Mouse (Mus musculus) gastrocnemius, postnatal 25 days (tissue): ENCODE data around the gene Ehbp1. TPM values are rescaled to one million over a fixed set of nuclear protein-coding genes. Genes with fewer than 3 reads are reported as not detected.

Experiments
- DNase-seq: peaks from one replicate; pipeline ENCODE4 v3.0.0; 2022
- total RNA-seq, 2 experiments: library from RNA; stranded (reverse); gene quantifications; 1 replicate in 1 of 2; 2 replicates in 1 of 2; pipeline ENCODE4 v1.2.3; 2021

The Ehbp1 gene
- total RNA-seq, 2 experiments from 2014 or later, result 11.0 to 14.3 TPM

DNA sequence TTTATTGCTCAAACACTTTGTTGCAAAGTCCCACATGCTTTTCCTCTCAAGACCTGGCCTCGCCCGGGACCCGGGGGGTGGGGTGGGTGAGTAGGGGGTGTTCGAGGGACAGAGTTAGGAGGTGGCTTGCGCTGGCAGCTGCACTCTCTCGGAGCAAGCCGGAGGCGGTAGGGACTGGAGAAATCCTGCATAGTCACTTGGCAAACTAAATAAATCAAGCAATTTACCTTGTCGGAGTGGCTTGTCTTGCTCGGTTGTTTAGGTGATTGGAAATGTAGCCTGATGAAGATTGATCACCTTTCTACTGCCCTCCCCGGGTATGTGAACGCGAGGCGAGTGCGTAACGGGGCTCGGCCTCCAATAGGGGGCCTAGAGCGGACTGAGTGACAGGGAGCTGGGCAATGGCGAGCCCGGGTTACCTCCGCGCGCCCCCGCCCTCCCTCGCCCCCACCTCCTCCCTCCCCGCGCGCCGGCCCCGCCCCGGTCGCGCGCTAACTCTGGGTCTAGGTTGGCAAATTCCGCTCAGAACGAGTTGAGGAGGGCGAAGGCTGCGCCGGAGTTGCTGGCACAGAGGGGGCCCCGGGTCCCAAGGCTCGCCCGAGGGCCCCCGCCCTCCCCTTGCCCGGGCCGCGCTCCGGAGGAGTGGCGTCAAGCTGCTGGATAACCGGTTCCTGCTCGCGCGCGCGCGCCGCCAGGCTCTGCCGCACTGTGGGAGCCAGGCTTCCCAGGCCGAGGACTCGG lies 340.6 kb downstream of the Ehbp1 start:
- peak; percentile 30 for DNase-seq

- no peak for DNase-seq
Observed at GRCm38 (mm10) chr11:22000316-22001076, 341.6 kb downstream of the Ehbp1 start.

GRCm38 (mm10) chr11:21999396-22000315 lies 342.4 kb downstream of the Ehbp1 start:
- DNase-seq, result no peak

DNA sequence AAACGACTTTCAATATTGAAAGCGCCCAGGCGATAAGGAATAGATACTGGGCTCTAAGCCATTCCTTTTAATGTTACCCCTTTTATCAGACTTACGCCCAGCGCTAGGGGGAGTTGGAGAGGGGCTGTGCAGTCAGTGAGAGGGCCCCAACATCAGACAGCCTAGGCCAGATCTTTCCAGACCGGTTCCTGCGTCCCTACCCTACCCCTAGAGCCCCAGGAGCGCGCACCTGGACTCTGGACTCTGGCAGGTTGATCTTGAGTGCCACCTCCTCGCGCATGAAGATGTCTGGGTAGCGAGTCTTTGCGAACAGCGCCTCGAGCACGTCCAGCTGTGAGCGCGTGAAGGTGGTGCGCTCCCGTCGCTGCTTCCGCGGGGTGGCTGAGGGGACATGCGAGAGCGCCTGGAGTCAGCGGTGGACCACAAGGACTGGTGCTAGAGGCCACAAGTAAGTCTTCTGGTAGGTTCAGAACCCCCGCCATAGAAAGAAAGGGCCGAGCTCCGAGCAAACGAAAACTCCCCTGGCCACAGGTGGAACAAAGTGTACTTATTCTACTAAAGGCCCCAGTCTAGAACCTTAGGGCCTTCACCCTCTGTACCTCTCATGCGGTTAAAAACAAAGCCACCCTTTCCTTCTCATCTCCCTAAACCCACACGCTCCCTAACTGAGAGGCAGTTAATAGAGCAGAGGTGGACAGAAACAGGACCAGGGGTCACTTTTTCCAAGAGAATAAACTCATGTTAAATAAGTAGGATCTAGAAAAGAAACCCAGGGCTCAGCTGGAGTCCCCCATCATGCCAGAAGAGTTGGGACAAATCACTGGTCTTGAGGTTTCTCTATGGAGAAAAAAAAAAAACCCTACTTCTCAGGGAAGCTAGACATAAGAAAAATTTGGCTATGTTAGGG lies 343.7 kb downstream of the Ehbp1 start:
- DNase-seq, result no peak

- no peak for DNase-seq
Observed at GRCm38 (mm10) chr11:21997561-21998140, 344.4 kb downstream of the Ehbp1 start.

DNA sequence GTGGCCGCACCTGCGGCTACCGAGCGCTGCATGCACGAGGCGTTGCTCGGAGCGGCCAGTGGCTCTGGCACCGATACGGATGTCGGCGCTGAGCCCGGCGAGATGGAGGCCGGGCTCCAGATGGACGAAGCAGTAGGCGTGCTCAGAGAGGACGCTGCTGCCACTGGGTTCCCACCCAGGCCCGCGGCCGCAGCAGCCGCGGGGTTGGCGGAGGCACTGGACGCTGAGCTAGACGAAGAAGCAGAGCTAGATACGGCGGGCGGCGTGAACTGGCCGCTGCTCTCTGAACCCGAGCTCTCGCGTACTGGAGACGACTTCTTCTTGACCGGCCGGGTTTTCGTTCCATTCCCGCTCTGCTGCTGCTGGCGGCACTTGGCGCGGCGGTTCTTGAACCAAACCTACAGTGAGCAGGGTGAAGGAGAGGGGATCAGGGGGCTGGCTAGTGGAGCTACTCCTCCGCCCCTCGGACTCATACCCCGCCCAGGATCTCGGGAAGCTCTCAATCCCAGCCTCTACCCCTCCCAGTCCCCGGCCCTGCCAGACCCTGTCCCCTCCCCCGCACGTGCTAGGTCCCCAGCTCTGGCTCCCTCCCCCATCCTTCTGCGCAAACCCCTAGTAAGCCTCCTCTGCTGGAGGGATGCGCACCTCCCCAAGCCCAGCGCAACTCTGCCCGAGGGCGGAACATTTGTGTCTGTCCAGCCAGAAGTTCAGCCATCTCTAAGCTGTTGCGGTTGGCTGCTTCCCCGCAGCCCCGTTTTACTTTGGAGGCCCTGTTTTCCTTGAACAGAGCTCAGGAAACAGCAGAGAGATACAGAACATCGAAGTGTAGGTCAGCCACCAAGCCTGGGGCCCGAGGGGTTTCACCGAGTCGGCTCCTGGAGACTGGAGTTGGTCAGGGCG lies 345.2 kb downstream of the Ehbp1 start:
- no peak for DNase-seq

GRCm38 (mm10) chr11:21996325-21996647 lies 345.8 kb downstream of the Ehbp1 start:
- DNase-seq, result no peak

DNA sequence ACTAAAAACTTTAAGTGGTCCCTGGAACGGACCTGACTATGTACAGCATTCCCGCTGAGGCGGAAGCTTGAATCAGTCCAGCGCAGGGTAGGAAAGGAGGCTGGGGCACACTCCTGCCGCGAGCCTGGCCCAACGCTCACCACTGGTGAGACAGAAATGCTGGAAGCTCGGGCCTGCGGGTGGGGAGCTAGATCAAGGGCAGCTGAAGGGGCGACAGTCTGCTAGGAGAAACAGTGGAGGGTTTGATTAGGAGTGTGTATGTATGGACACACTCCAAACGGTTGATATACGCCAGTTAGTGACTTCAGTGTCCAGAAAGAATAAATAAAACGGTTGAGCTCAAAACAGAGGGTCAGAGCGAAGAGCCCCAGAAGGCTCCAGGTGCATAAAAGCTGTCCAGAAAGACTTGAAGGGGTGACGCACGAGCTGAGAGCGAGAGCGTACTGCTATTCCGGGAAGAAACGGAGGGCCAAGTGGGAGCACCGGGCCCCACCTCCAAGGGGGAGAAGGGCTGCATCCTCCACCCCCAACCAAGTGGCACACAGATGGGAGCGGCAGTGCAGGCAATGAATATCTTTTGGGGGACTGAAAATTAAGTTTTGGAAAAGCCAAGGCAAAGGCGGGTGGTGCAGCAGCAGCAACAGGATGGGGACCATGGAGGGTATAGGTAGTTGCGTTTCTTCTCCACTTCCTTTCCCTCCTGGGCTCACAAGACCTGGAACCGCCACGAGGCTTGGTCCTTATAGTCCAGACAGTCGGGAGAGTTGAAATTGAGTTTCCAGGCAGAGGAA lies 346.4 kb downstream of the Ehbp1 start:
- no peak for DNase-seq

DNA sequence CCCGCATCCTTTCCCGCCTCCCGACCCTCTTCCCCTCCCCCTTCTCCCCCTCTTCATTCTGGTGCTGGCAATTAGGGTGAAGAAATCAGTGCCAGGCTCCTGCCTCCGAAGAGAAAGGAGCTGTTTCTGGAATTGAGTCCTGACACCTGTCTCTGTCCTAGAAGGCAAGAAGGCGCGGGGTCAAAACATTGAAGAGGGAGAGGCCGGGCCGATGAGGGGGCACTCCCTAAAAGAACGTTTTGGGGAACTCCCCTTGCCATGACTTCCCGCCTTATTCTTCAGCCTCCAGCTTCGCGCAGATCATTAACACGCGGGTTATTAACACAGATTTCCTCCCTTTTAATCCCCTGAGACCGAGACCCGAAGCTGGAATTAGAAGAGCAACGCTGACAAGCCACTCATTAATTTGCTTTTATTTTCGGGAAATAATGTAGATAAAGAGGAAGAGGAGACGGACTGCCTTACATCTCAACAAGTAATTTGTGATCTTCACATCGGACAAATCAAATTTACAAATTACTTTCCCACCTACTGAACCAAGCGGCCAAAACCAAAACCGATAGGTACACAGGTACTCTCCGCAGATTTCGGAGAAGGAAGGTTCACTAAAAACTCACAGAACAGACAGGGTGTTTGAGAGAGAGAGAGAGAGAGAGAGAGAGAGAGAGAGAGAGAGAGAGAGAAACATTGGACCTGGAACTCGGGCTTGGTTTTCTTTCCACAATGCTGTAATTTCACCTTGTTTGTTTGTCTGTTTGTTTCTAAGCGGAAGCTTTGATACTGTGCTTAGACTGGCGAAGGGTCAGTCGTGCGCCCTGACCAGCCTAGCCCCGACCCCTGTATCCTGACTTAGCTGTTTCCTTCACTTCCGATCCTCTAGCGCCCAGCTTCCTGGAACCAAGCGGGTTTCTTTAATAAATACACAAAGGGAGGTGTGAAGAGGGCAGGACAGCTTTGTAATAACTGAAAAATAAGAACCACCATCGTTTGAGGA lies 347.4 kb downstream of the Ehbp1 start:
- no peak for DNase-seq

- DNase-seq, result no peak
Observed at GRCm38 (mm10) chr11:21993597-21994376, 348.3 kb downstream of the Ehbp1 start.

GRCm38 (mm10) chr11:21992761-21993596 lies 349.1 kb downstream of the Ehbp1 start:
- DNase-seq, result no peak

- no peak for DNase-seq
Observed at GRCm38 (mm10) chr11:21988398-21988946, 353.6 kb downstream of the Ehbp1 start.

- no peak for DNase-seq
Observed at GRCm38 (mm10) chr11:21985118-21985517, 357.0 kb downstream of the Ehbp1 start.

DNA sequence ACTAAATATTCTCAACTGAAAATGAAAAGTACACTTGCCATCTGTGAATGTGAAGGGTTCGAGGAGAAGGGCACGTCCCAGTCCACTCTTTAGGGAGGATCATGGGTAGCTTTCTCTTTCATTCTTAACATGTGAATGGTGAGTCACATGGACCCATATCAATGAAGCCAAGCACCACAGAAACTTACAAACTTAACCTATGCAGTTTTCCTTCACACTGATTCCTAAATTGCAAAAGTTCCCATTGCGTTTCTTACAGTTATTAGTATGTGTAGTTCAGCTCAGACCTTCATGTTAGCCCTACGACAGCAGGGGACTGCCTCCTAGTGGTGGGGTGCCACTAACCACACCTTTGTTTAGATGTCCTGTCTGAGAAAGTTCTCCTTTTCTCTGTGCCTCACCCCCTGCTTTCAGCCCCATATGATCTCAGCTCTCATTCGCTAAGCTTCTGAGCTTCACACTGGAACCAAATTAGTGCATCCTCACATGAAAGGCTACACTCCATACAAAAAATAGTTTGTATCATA lies 368.0 kb downstream of the Ehbp1 start:
- DNase-seq, result no peak

GRCm38 (mm10) chr11:21973597-21973996 lies 368.5 kb downstream of the Ehbp1 start:
- no peak for DNase-seq

- DNase-seq, result no peak
Observed at GRCm38 (mm10) chr11:21968922-21969321, 373.2 kb downstream of the Ehbp1 start.
